Mouse (Mus musculus) lung, postnatal 0 days (tissue): Measurements from ENCODE around the gene Pcbp4.

Source experiments
- CTCF ChIP-seq: IDR thresholded peaks from 2 replicates; pipeline ENCODE4 v1.5.1; 2016; ENCODE audit warnings: antibody characterized with exemption, mild to moderate bottlenecking
- EP300 ChIP-seq: IDR thresholded peaks from 2 replicates; pipeline ENCODE4 v1.6.1; 2016; ENCODE audit warnings: antibody characterized with exemption, mild to moderate bottlenecking, control low read depth

GRCm38 (mm10) chr9:106483606-106484005 lies 30.5 kb downstream of the Pcbp4 start:
- TF ChIP-seq CTCF (no peak), EP300 (no peak)
